Comparison of ENCODE assay signal across 8 mouse cellular contexts in genomic region chr12:55154559-55155448, GRCm38 (mm10). TPM values are rescaled to one million over a fixed set of nuclear protein-coding genes. Genes with fewer than 3 reads are reported as not detected.
DNase-seq lines count a peak whose midpoint lies in the region; ATAC-seq and TF ChIP-seq lines count a peak whose summit lies in the region.
"Not testable (repeated sequence)": the region's sequence is repeated elsewhere in the genome, so short reads cannot be mapped to it uniquely, and the experiment has no call there.

TSS of gene Srp54b (plus strand) at chr12:55155104.

- H3K27me3 ChIP-seq in C2C12 (ENCODE audit: control insufficient read depth, insufficient read depth, insufficient read length); forebrain, postnatal 0 days (ENCODE audit: insufficient read depth, low read length); heart, embryonic 14.5 days (ENCODE audit: control insufficient read depth, insufficient read depth, low read length); intestine, embryonic 15.5 days (replicated peaks); lung, embryonic 15.5 days; neural tube, embryonic 14.5 days (ENCODE audit: control insufficient read depth, insufficient read depth, low read length): not testable (repeated sequence)

- H3ac ChIP-seq in C2C12 (ENCODE audit: control insufficient read depth, insufficient read length, low read depth) = not testable (repeated sequence)

- not testable (repeated sequence) for DNase-seq in forebrain, postnatal 0 days; left cerebral cortex, postnatal 14 days (ENCODE audit: low spot score in 2 of 2)

- H3K4me1 ChIP-seq in forebrain, postnatal 0 days (ENCODE audit: insufficient read depth); heart, embryonic 14.5 days (ENCODE audit: control insufficient read depth in 2 of 2, insufficient read depth in 2 of 2, low read length in 2 of 2); intestine, embryonic 15.5 days (replicated peaks); lung, embryonic 15.5 days; neural tube, embryonic 14.5 days (ENCODE audit: control insufficient read depth, insufficient read depth, low read length): not testable (repeated sequence)

- not testable (repeated sequence) for H3K79me3 ChIP-seq in C2C12 (ENCODE audit: low read depth)

- not testable (repeated sequence) for H3K4me3 ChIP-seq in C2C12 (ENCODE audit: insufficient read depth, poor library complexity, severe bottlenecking); forebrain, postnatal 0 days (ENCODE audit: low read depth, low read length); neural tube, embryonic 14.5 days (ENCODE audit: low read depth, low read length)
- H3K4me3 ChIP-seq in heart, embryonic 14.5 days (ENCODE audit: control insufficient read depth in 1 of 2, insufficient read depth in 1 of 2, low read depth in 1 of 2, low read length in 2 of 2) = peak within 1 kb of the TSS; percentile 14 to 35; a peak in 2 of 4 replicates
- H3K4me3 ChIP-seq in intestine, embryonic 15.5 days (replicated peaks) = 0 out of 2 replicates have a peak within 1 kb of the TSS, but pooled peaks have one; percentile 19
- peak within 1 kb of the TSS; percentile 30 for H3K4me3 ChIP-seq in lung, embryonic 15.5 days

- H3K79me2 ChIP-seq in C2C12 (ENCODE audit: control insufficient read depth, insufficient read depth) = not testable (repeated sequence)

- WGBS in forebrain, postnatal 0 days = no CpG with 5 or more reads among the region's 57 CpGs
- WGBS in heart, embryonic 14.5 days = no CpG with 5 or more reads among the region's 57 CpGs
- WGBS in intestine, embryonic 15.5 days = no CpG with 5 or more reads among the region's 57 CpGs
- no CpG with 5 or more reads among the region's 57 CpGs for WGBS in lung, embryonic 15.5 days
- WGBS in neural tube, embryonic 14.5 days = no CpG with 5 or more reads among the region's 57 CpGs

- peak; percentile 97 for ATAC-seq in cerebellum, adult (ENCODE audit: insufficient number of reproducible peaks, low FRiP score, low TSS enrichment)
- peak; percentile 99 for ATAC-seq in forebrain, postnatal 0 days
- ATAC-seq in heart, embryonic 14.5 days (ENCODE audit: insufficient number of reproducible peaks, insufficient read depth, low FRiP score, low read depth) = peak; percentile 96
- peak; percentile 99 for ATAC-seq in intestine, embryonic 15.5 days
- ATAC-seq in lung, embryonic 15.5 days (ENCODE audit: borderline replicate concordance, extremely low read depth, low FRiP score, low TSS enrichment) = peak; percentile 98
- ATAC-seq in neural tube, embryonic 14.5 days (ENCODE audit: low read depth) = peak; percentile 99

- H3K9ac ChIP-seq in forebrain, postnatal 0 days; heart, embryonic 14.5 days (ENCODE audit: low read length); intestine, embryonic 15.5 days; lung, embryonic 15.5 days; neural tube, embryonic 14.5 days (replicated peaks; ENCODE audit: low read depth, low read length): not testable (repeated sequence)

- H3K36me3 ChIP-seq in C2C12 (ENCODE audit: control insufficient read depth, insufficient read depth); forebrain, postnatal 0 days (ENCODE audit: insufficient read depth); heart, embryonic 14.5 days (ENCODE audit: control insufficient read depth, insufficient read depth, low read length); intestine, embryonic 15.5 days; lung, embryonic 15.5 days; neural tube, embryonic 14.5 days (ENCODE audit: control insufficient read depth, insufficient read depth, low read length): not testable (repeated sequence)

- TF ChIP-seq CTCF in C2C12 (IDR thresholded peaks at IDR 0.05; ENCODE audit: control insufficient read depth, insufficient read depth, insufficient read length); forebrain, postnatal 0 days (IDR thresholded peaks at IDR 0.05; ENCODE audit: low read depth): not testable (repeated sequence)

- H3K9me3 ChIP-seq in forebrain, postnatal 0 days (ENCODE audit: low read length); heart, embryonic 14.5 days (ENCODE audit: control insufficient read depth, low read length); intestine, embryonic 15.5 days; lung, embryonic 15.5 days; neural tube, embryonic 14.5 days (ENCODE audit: control insufficient read depth, low read length): not testable (repeated sequence)

- not testable (repeated sequence) for H3K4me2 ChIP-seq in forebrain, postnatal 0 days (ENCODE audit: low read depth); heart, embryonic 14.5 days (ENCODE audit: low read length); intestine, embryonic 15.5 days (replicated peaks); lung, embryonic 15.5 days; neural tube, embryonic 14.5 days (ENCODE audit: low read depth, low read length)

- intact Hi-C loops in left cerebral cortex, postnatal 14 days (cut with DNase I) = not testable (repeated sequence)

- H3K27ac ChIP-seq in forebrain, postnatal 0 days (ENCODE audit: low read depth, low read length); heart, embryonic 14.5 days (replicated peaks in 1 of 2; ENCODE audit: control insufficient read depth in 1 of 2, insufficient read depth in 1 of 2, low read depth in 2 of 2, low read length in 2 of 2); intestine, embryonic 15.5 days; lung, embryonic 15.5 days; neural tube, embryonic 14.5 days (ENCODE audit: low read depth, low read length): not testable (repeated sequence)

RNA-seq across cellular contexts. Expression of gene Srp54b, which starts in this region (rescaled TPM):
- 36.3 TPM for polyA plus RNA-seq in C2C12 (2012; fragmentation: generic; extraction: Trizol)
- 75.7 and 96.9 TPM in 2 replicates for total RNA-seq in forebrain, postnatal 0 days (2014; rRNA removed)
- 75.3 and 75.8 TPM in 2 replicates for polyA plus RNA-seq in forebrain, postnatal 0 days (2015; fragmentation: Nextera tagmentation; extraction: Ambion mirVana)
- polyA plus RNA-seq in heart, embryonic 14.5 days (2014; fragmentation: Nextera tagmentation; extraction: Ambion mirVana) = 46.1 and 53.0 TPM in 2 replicates
- polyA plus RNA-seq in intestine, embryonic 15.5 days (2015; fragmentation: Nextera tagmentation; extraction: Ambion mirVana) = 53.0 and 53.5 TPM in 2 replicates
- 10 to 100 TPM; 57.8 to 64.6 TPM for total RNA-seq in left cerebral cortex, postnatal 14 days (2021)
- 52.3 and 59.3 TPM in 2 replicates for polyA plus RNA-seq in lung, embryonic 15.5 days (2015; fragmentation: Nextera tagmentation; extraction: Ambion mirVana)
- 64.6 and 69.9 TPM in 2 replicates for polyA plus RNA-seq in neural tube, embryonic 14.5 days (2014; fragmentation: Nextera tagmentation; extraction: Ambion mirVana)
